Mouse (Mus musculus): ENCODE measurements around the gene Slc3a2.
"Not testable (repeated sequence)": the region's sequence is repeated elsewhere in the genome, so short reads cannot be mapped to it uniquely, and the experiment has no call there.

Slc3a2 gene

DNA sequence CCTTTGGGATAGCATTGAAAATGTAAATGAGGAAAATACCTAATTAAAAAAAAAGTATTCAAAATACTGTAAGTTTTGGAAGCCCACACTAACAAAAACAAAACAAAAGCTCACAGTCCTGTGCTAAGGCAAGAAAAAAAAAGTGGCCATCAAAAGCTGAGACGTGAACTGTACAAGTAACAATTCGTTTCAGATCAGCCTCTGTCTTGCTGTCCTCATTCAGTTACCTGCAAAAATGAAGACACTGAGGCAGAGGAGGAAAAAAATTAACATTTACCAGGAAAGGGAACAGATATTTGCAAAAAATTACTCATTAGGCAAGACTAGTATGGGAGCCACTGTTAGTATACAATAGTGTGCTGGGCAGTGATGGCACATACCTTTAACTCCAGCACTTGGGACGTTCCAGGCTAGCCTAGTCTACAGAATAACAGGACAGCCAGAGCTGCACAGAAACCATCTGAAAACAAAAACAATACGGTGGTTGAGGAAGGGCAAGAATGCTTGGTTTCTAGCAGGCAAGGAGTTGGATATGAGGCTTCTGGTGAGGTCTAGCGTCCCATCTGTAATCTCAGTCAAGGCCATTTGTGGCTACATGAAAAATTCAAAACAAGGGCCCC lies 4.4 kb upstream of the Slc3a2 start:
- no peak for DNase-seq (ENCODE audit: extremely low spot score, low spot score)

DNA sequence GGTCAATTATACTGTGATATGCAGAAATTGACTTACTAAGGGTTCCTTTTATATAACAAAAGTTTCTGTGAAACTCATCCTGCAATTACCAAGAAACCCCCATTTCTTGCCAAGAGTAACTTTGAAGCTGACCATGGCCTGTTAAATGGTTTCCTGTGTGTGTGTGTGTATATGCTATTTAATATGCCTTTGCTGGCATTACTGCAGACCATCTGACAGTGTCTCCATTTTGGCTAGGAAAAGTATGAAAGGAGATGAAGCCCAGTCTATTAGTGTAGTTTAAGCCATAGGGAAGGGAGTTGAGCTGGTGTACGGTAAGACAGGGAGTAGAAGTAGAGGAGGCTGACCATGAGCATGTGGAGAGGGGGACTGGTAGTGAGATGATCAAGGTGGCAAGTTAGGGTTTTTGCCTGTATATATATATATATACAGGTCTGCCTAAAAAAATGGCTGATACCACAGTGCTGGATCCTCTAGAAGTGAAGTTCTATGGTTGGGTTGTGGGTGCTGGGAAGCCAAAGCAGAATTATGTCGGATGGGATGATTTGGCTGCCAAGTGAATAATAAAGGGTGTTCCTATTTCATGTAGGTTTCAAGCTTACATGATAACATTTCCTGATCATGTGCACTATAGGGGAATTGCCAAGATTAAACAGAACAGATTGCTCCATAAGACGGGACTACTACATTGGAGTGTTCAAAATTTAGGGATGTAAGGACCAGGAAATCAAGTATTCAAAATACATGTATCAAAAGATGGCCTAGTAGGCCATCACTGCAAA lies 3.6 kb upstream of the Slc3a2 start:
- DNase-seq (ENCODE audit: extremely low spot score, low spot score) = no peak

DNA sequence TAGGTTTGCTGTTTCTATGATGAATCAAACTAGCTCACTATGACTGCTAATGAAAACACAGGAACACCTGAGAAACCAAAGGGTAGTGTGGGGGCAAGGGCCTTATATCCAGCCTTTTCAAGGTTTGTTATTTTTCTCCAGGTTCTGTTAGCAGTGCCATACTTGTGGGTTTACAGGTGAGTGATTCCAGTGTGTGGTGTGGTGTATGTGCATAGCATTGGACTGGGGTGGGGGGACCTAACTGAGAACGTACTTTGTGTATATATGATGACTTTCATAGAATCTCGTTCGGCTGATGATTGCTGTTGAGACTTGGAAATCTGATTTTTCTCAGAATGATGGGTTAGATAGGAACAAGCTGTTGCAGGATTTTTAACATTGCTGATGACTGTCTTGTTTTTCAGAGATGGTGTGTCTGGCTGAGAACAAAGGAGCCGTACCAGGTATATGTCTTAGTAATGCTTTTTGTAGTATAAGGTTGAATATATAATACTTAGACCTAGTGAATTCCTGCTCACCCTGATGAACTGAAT lies 2.0 kb upstream of the Slc3a2 start:
- DNase-seq (ENCODE audit: extremely low spot score, low spot score) = no peak

DNA sequence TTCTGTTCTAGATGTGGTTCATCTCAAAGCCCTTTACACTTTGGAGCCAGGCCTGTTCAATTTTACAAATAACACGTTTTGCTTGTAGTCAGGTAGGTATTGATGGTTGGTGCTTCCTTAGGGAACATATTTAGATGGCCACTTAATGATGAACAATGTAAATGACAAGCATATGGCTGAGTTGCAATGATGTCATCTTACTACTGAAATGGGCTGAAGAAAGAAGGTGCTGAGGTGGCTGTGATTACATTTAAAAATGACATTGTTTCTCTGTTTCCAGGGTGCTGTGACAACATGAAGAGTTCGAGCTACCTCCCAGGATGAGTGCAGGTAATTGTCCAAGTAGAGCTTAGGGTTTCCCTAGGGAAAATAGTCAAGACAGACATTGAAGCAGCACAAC lies 1.2 kb upstream of the Slc3a2 start:
- no peak for DNase-seq (ENCODE audit: extremely low spot score, low spot score)

DNA sequence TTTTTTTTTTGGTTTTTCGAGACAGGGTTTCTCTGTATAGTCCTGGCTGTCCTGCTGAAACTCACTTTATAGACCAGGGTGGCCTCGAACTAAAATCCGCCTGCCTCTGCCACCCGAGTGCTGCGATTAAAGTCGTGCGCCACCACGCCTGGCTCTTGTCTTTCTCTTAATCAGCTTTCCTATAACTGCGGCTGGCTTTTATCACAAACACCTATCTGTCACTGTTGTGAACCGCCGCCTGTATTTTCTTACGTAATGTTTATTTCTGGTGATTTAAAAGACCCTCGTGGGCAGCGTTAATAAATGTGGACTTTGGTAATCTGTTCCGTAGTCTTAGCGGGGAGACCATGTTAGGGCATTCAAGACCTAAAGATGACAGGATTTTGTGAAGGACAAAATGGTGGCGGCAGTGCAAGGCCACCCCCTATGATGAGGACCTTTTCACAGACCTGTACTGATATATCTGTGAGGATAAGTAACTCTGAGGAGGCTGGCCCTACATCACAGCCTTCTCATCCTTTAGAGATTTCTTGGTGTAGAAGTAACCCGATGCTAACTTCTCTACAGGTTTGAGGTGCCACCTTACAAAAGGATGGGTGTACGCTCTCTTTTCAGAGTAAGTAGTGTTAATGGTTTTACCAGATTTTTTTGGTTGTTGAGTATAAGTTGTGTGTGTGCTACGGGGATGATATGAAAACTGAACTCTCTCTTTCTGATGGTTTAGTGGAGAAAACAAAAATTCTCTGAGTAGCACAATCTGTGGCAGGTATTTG lies 591 bp upstream of the Slc3a2 start:
- peak; percentile 45 for DNase-seq (ENCODE audit: extremely low spot score, low spot score)

DNA sequence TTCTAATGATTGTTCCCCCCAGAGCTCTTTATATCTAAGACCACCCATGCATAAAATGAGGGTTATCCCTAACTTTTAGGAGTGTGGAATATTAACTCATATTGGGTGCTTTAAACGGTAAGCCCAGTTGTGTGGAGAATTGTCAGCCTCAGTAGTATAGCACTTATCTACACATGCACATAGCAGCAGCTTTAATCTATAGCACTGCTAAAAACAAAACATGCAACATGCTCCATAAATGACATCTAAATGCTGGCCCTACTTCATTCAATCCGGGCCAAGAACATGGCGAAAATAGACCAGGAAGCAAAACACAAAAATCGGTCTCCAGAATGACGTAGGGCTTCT lies 636 bp downstream of the Slc3a2 start:
- DNase-seq (ENCODE audit: extremely low spot score, low spot score) = no peak

DNA sequence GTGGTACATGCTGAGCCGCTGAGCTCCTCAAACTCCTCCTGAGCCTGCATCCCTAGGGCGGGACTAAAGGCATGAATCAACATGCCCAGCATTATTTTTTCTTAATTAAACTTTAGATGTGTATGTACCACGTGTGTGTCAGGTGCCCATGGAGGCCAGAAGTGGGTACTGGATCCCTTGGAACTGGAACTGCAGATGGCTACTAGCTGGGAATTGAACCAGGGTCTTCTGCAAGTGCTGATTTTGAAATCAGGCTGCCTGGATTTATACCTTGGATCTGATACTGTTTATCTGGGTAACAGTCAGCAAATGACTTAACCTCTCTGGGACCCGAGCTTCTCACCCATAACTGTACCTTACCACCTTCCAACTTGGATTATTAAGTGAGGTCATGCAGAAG lies 1.1 kb downstream of the Slc3a2 start:
- no peak for DNase-seq (ENCODE audit: extremely low spot score, low spot score)

DNA sequence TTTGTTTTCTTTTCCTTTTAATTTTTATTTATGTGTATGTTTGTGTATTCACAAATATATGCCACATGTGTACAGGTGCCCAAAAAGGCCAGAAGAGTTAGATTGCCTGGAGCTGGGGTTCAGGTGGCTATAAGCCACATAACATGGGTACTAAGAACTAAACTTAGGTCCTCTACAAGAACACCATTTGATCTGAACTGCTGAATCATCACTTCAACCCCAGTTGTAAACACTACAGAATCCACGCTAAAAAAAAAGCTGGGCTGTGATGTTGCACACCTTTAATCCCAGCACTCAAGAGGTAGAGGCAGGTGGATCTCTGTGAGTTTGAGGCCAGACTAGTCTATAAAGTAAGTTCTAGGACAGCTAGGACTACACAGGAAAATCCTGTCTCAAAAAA lies 1.8 kb downstream of the Slc3a2 start:
- no peak for DNase-seq (ENCODE audit: extremely low spot score, low spot score)

DNA sequence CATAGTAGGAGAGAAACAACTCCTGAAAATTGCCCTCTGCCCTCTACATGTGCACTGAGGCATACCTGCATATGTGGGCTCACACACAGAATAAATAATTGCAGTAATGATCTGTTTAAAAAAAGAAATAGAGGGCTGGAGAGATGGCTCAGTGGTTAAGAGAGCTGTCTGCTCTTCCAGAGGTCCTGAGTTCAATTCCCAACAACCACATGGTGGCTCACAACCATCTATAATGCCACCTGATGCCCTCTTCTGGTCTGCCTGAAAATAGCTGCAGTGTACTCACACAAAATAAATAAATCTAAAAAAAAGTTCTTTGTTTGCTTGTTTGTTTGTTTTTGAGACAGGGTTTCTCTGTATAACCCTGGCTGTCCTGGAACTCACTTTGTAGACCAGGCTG lies 4.1 kb downstream of the Slc3a2 start:
- DNase-seq (ENCODE audit: extremely low spot score, low spot score) = not testable (repeated sequence)

DNA sequence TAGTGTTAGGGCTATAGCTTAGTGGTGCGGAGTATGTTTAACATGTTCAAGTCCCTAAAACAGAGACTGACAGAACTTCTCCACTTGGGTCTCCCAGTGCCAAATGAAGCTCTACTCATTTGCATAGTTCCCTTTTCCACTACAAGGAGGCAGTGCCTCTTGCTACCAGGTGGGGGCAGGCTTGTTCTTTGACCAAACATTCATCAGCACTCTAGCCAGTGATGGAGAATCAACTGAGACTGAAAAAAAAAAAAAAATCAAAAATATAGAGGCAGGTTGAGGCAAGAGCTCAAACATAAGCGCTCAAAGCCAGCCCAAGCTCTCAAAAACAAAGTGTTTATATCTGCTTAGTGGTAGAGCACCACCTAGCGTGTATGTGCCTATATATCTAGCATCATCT lies 4.8 kb downstream of the Slc3a2 start:
- DNase-seq (ENCODE audit: extremely low spot score, low spot score) = peak; percentile 48

DNA sequence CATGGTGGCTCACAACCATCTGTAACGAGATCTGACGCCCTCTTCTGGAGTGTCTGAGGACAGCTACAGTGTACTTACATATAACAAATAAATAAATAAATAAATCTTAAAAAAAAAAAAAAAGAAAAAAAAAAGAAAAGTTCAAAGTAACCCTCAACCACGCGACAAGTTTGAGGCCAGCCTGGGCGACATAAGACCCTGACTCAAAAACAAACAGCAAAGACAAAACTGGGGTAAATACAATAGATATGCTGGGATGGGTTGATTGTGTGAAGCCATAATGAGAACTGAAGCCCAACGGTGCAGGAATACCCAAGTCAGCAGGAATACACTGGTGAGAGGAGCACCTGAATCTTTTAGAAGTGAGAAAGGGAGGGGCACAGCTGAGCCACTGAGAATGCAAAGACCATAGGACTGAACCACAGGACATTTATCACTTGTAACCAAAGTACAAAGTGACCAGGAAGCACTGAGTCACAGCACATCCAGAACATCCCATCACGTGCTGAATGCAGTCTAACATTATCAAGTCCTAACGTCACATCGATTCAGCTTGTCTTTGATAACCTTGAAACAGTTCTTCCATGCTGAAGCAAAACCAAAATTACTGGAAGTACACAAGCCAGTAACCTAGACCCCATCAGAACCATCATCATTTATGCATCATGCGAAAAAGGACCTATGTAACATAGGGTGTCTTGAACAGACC lies 6.2 kb downstream of the Slc3a2 start:
- no peak for DNase-seq (ENCODE audit: extremely low spot score, low spot score)

DNA sequence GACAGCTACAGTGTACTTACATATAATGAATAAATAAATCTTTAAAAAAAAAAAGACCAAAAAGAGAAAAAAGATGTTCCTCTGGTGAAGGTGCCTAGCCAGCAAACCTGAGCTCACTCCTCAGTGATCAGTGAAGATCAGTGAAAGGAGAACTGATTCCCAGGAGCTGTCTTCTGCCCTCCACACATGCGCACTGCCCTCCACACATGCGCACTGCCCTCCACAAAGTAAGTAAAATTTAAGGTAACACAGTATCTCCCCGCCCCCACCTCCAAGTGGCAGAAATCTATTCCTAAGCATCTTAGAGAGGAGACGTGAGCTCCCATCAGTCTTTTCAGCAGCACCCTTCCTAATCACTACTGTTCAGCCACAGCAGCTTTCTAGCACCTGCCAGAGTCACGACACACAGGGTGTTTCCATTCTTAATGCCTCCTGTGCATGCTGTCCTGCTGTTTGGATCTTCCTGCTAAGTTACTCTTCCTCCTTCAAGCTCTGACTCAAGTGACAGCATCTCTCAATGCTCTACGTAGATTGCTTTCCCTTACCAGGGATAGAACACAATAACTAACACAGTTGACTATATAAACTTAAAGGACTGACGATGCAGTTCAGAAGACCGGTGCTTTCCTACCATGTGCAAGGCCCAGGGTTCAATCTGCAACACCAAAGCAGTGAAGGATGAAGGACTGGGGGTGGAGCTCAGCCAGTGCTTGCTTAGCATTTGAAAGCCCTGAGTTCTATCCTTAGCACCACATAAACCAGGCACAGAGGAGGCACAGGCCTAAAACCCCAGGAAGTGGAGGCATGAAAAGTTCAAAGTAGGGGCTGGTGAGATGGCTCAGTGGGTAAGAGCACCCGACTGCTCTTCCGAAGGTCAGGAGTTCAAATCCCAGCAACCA lies 7.1 kb downstream of the Slc3a2 start:
- DNase-seq (ENCODE audit: extremely low spot score, low spot score) = no peak

DNA sequence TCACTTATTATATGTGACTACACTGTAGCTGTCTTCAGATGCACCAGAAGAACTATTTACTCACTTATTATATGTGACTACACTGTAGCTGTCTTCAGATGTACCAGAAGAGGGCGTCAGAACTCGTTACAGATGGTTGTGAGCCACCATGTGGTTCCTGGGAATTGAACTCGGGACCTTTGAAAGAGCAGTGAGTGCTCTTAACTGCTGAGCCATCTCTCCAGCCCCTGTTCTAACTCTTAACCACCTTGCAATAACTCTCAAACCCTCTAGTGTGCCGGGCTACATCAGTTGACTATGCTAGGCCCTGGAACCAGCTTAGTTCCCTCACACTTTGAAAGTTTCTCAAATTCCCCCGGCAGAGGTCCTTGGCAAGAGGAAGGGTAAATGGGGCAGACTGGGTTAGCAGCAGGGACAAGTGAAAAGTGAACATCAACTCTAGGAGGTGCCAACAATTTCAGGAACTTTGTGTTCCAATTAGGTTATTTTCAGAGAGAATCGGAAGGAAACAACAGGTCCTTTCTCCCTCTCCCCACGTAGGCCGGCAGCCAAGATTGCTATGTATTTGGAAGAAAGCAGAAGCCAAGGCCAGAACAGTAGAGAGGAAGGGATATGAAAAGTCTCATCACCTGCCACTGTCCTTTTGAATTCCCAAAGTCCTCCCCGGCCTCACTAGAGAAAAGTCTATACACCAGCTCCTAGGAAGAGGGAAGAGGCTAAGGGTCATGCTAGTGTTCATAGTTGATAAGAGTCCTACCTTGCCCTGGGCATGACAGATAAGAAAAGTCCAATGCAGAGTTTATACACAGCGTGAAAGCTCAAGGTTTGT lies 8.3 kb downstream of the Slc3a2 start:
- DNase-seq (ENCODE audit: extremely low spot score, low spot score) = no peak

DNA sequence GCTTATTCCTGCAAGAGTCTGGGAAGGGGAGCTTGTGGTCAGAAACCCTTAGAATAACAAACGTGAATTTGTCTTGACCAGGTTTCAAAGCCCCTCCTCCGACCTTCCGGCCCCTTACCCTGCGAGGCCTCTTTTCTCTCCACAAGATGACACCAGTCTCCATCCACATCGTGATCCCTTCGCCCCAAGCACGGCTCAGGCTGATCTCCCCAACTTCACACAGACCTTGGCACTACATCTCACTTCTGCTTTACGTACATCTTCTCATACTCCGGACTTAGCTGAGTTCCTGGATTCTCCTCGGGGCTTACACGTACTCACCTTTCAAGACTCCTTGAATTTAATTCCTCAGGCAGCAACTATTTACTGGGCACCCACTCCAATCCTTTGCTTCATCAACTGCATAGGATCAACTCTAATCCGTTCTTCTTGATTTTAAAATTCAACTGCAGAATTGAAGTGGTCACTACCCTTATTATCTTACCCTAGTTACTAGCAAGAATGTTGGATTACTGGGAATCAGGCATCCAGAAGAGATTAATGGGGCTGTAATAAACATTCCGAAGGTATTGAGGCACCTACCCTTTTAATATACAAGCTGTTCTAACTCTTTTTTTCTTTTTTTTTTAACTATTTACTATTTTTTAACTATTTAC lies 9.0 kb downstream of the Slc3a2 start:
- DNase-seq (ENCODE audit: extremely low spot score, low spot score) = no peak

DNA sequence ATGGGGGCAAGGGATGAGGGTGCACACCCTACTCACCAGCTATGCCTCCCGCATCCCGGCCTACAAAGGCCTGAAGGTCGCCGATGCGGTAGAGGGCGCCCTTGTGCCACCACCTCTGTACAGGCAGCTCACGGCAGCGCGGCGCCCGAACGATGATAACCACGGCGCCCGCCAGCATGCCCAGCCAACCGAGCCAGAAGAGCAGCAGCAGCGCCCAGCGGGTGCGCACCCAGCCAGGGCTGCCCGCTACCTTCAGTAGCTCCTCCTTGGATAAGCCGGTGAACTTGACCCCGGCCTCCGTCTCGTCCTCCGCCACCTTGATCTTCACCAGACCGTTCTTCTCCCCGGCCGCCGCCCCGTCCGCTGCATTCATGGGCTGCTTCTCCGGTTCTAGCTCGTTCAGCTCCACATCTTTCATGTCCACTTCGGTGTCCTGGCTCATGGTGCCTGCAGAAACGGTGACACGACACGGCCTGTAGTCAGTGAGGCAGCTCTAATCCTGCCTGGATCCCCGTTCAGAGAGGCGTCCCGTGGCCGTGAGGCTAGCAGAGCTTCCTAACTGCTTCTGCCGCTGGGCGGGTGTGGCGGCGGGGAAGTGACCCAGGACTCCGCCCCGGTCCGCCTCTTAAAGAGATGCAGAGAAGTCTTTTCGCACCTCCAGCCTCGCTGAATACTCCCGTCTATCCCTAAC lies 9.7 kb downstream of the Slc3a2 start:
- peak; percentile 90 for DNase-seq (ENCODE audit: extremely low spot score, low spot score)

DNA sequence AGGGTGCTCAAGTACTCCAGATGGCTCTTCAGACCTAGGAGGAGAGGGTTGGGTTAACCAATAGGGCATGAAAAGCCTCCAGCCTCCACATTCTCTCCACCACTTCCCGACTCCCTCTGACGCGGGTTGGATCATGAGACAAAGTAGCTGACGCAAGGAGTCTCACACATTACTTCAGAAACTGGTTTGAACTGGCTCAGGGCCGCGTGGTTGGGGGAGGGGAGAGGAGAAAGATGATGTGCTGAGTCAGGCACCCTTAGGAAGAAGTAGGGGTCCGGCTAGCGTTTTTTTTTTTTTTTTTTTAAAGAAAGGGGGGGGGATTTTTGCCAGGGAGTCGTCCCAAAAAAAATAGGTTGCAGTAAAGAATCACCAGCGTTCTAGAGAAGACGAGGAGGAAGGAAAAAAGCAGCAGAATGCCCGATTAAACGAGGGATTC lies 10.3 kb downstream of the Slc3a2 start:
- DNase-seq (ENCODE audit: extremely low spot score, low spot score) = peak; percentile 88

DNA sequence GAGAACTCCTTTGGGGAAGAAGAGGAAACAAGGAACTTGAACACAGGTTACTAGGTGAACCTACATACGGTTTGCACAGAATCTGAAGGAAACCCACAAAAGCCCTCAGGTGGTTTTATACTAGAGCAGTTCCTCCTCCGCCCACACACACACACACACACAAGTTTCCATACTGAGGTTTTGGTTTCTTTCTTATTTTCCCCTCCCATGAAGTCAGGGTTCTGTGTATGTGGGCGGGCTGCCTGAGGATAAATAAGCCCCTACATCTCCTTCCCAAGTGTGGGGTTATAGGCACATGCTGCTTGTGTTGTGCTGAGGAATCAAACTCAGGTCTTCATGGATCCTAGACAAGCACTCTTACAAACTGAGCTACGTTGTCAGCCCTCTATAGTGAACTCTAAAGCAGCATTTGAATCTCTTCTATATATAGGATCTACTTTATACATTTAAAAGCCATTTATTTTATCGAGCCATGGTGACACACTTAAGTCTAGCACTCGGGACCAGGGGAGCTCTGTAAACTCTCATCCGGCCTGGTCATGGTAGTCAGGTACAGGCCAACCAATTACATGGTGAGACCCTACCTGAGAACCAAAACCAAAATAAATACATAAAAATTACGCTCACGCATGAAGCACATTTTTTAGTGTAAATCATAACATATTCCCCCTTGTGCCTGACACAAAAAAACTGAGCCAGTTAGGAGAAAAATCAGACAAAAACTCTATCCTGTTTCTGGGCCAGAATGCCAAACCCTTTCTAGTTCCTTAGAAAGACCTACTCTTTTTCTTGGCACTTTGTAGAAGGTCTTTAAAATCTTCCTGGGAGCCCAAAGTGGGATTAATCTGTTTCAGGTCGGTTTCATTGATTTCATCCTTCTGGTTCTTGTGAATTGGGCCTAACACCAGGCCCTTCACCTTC lies 11.0 kb downstream of the Slc3a2 start:
- DNase-seq (ENCODE audit: extremely low spot score, low spot score) = no peak

DNA sequence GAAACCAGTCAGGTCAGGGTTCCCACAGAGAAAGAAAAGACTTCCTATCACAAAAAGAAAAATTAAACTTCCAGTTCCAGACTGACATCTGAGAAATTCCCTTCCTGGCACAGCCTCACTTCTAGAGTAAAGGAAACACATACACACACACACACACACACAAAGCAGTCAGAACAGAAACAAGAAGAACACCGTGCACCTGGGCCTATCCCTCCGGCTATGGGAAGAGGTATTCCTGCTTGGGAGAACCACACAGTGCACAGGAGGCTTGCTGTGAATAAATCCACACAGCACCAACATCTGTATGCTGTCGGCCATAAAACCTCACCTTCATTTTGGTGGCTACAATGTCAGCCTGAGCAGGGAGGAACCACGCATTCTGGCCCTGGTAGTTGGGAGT lies 11.7 kb downstream of the Slc3a2 start:
- DNase-seq (ENCODE audit: extremely low spot score, low spot score) = no peak

Measured in neural tube, embryonic 10.5 days (tissue).